Mouse (Mus musculus) urinary bladder, postnatal 0 days (tissue): ENCODE measurements around the gene Sprr2h. TPM values are rescaled to one million over a fixed set of nuclear protein-coding genes. Genes with fewer than 3 reads are reported as not detected.

ENCODE experiments used
- polyA plus RNA-seq: library from polyadenylated mRNA; unstranded; fragments of >200 nt; fragmentation: Nextera tagmentation; extraction: Ambion mirVana; gene quantifications from 2 replicates; pipeline ENCODE4 v1.2.1, GENCODE M21; 2015

Gene Sprr2h
- 0.35 and 0.52 TPM in 2 replicates for polyA plus RNA-seq

GRCm38 (mm10) chr3:92385385-92385784, at the start of gene Sprr2h:
Gene Sprr2h, plus strand, starts transcription at chr3:92385685.

GRCm38 (mm10) chr3:92338840-92339239, 46.6 kb upstream of the Sprr2h start, which contains the start of gene Sprr2d:
Gene Sprr2d, plus strand, starts transcription at chr3:92339140.

GRCm38 (mm10) chr3:92351843-92352242, 33.6 kb upstream of the Sprr2h start, which contains the start of gene Sprr2e:
Gene Sprr2e, plus strand, starts transcription at chr3:92352143.

GRCm38 (mm10) chr3:92364887-92365286, 20.6 kb upstream of the Sprr2h start, which contains the start of gene Sprr2f:
Gene Sprr2f, plus strand, starts transcription at chr3:92365187.

GRCm38 (mm10) chr3:92407691-92408090, 22.2 kb downstream of the Sprr2h start, which contains the start of gene Sprr2i:
Gene Sprr2i, plus strand, starts transcription at chr3:92407991.

GRCm38 (mm10) chr3:92417782-92418181, 32.3 kb downstream of the Sprr2h start, which contains the start of gene Sprr2j-ps:
Gene Sprr2j-ps, plus strand, starts transcription at chr3:92418082.

GRCm38 (mm10) chr3:92429323-92429722, 43.8 kb downstream of the Sprr2h start, which contains the start of gene Gm9774:
Gene Gm9774, minus strand, starts transcription at chr3:92429423.

GRCm38 (mm10) chr3:92432282-92432681, 46.8 kb downstream of the Sprr2h start, which contains the start of gene Sprr2k:
Gene Sprr2k, plus strand, starts transcription at chr3:92432582.

Other genes with a start within 250 kb of the Sprr2h start
- gene Lelp1, start 242.9 kb upstream of the Sprr2h start, polyA plus RNA-seq: not detected in 2 replicates
- 27.0 and 30.2 TPM in 2 replicates for gene Sprr2a1, start 169.9 kb upstream of the Sprr2h start, polyA plus RNA-seq
- gene Sprr2a2, start 169.8 kb upstream of the Sprr2h start, polyA plus RNA-seq: 2,040 and 2,230 TPM in 2 replicates
- gene Sprr2a3, start 100.3 kb upstream of the Sprr2h start, polyA plus RNA-seq: 744 and 757 TPM in 2 replicates
- gene Sprr2b, start 69.1 kb upstream of the Sprr2h start, polyA plus RNA-seq: 0.29 TPM in 1 of 2 replicates, not detected in the other
- 0.19 TPM in 1 of 2 replicates, not detected in the other for gene Sprr2d, start 46.5 kb upstream of the Sprr2h start, polyA plus RNA-seq
- gene Sprr2e, start 33.5 kb upstream of the Sprr2h start, polyA plus RNA-seq: not detected in 2 replicates
- 0.65 TPM in 1 of 2 replicates, not detected in the other for gene Sprr2f, start 20.5 kb upstream of the Sprr2h start, polyA plus RNA-seq
- gene Sprr2i, start 22.3 kb downstream of the Sprr2h start, polyA plus RNA-seq: not detected in 2 replicates
- gene Sprr2j-ps, start 32.4 kb downstream of the Sprr2h start, polyA plus RNA-seq: not detected in 2 replicates
- 5.9 and 6.0 TPM in 2 replicates for gene Gm9774, start 43.7 kb downstream of the Sprr2h start, polyA plus RNA-seq
- gene Sprr2k, start 46.9 kb downstream of the Sprr2h start, polyA plus RNA-seq: 0.71 TPM in 1 of 2 replicates, not detected in the other
- not detected in 2 replicates for gene Sprr1b, start 53.1 kb downstream of the Sprr2h start, polyA plus RNA-seq
- gene Sprr3, start 73.0 kb downstream of the Sprr2h start, polyA plus RNA-seq: 0.73 and 0.78 TPM in 2 replicates
- gene Sprr1a, start 100.2 kb downstream of the Sprr2h start, polyA plus RNA-seq: 3,851 and 3,973 TPM in 2 replicates
- not detected in 2 replicates for gene Sprr4, start 114.8 kb downstream of the Sprr2h start, polyA plus RNA-seq
- gene 2310046K23Rik, start 148.8 kb downstream of the Sprr2h start, polyA plus RNA-seq: not detected in 2 replicates
- 142 and 152 TPM in 2 replicates for gene Ivl, start 188.1 kb downstream of the Sprr2h start, polyA plus RNA-seq
- not detected in 2 replicates for gene Smcp, start 203.3 kb downstream of the Sprr2h start, polyA plus RNA-seq
- gene 2210017I01Rik, start 221.8 kb downstream of the Sprr2h start, polyA plus RNA-seq: 0.31 TPM in 1 of 2 replicates, not detected in the other
- 2.0 and 3.0 TPM in 2 replicates for gene Lce6a, start 236.0 kb downstream of the Sprr2h start, polyA plus RNA-seq